Mouse (Mus musculus): ENCODE results near the gene Gm20379. TPM values are rescaled to one million over a fixed set of nuclear protein-coding genes. Genes with fewer than 3 reads are reported as not detected.

Gene Gm20379
- total and polyA plus RNA-seq, 3 experiments = 9.4 TPM; not detected in 2

- no peaks in the 10 kb centered on the region for H3K27me3 ChIP-seq (ENCODE audit: control insufficient read depth in 1 of 2, insufficient read depth in 2 of 2, low read length in 2 of 2)
- TF ChIP-seq TBP (IDR thresholded peaks at IDR 0.05; ENCODE audit: low read depth, low read length) = no peak
- TF ChIP-seq USF1 (IDR thresholded peaks at IDR 0.05; ENCODE audit: low read depth, low read length) = no peak
- no peak for TF ChIP-seq TAL1 (IDR thresholded peaks at IDR 0.05; ENCODE audit: low read length)
- TF ChIP-seq POLR2AphosphoS2 (IDR thresholded peaks at IDR 0.05; ENCODE audit: low read length) = no peak
- no peak for TF ChIP-seq GATA1 (IDR thresholded peaks at IDR 0.05; ENCODE audit: low read depth, low read length)
- no peak for TF ChIP-seq NELFE (IDR thresholded peaks at IDR 0.05; ENCODE audit: low read depth, low read length)
- TF ChIP-seq POLR2A (IDR thresholded peaks at IDR 0.05; ENCODE audit: control insufficient read depth in 1 of 2, insufficient read depth in 1 of 2, low read depth in 1 of 2, low read length in 2 of 2, poor library complexity in 1 of 2) = no peak
- TF ChIP-seq MEF2A (IDR thresholded peaks at IDR 0.05; ENCODE audit: extremely low read depth, insufficient replicate concordance, low read depth, low read length, poor library complexity, severe bottlenecking) = no peak
- TF ChIP-seq MAFK (IDR thresholded peaks at IDR 0.05; ENCODE audit: borderline replicate concordance, low read depth, low read length) = no peak
- TF ChIP-seq MAX (IDR thresholded peaks at IDR 0.05; ENCODE audit: low read length) = no peak
- TF ChIP-seq MXI1 (IDR thresholded peaks at IDR 0.05; ENCODE audit: low read depth, low read length) = no peak
- no peak for TF ChIP-seq MAZ (IDR thresholded peaks at IDR 0.05; ENCODE audit: low read depth, low read length)
- no peak for TF ChIP-seq POLR2AphosphoS5 (IDR thresholded peaks at IDR 0.05; ENCODE audit: borderline replicate concordance, low read depth, low read length)
- no peak for TF ChIP-seq MYB (IDR thresholded peaks at IDR 0.05; ENCODE audit: low read depth, low read length)
- no peak for TF ChIP-seq TCF12 (IDR thresholded peaks at IDR 0.05; ENCODE audit: low read depth, low read length)
- TF ChIP-seq E2F4 (IDR thresholded peaks at IDR 0.05; ENCODE audit: borderline replicate concordance, low read depth, low read length) = no peak
- no peak for TF ChIP-seq ZMIZ1 (IDR thresholded peaks at IDR 0.05; ENCODE audit: low read depth, low read length)
- TF ChIP-seq ETS1 (IDR thresholded peaks at IDR 0.05; ENCODE audit: low read depth, low read length) = no peak
- TF ChIP-seq USF2 (IDR thresholded peaks at IDR 0.05; ENCODE audit: borderline replicate concordance in 1 of 2, insufficient read depth in 1 of 2, low read depth in 1 of 2, low read length in 2 of 2) = no peak
- no peak for TF ChIP-seq KAT2A (conservative IDR thresholded peaks at IDR 0.05; ENCODE audit: low read depth, low read length)
- H3K79me2 ChIP-seq (ENCODE audit: control insufficient read depth, insufficient read depth, low read length, poor library complexity) = no peaks in the 10 kb centered on the region
- H3K27ac ChIP-seq (ENCODE audit: control insufficient read depth, low read depth, low read length) = no peak overlapping the region
- peaks cover 3 to 10% of the 10 kb centered on the region in 2 experiments for H3K4me1 ChIP-seq (ENCODE audit: control insufficient read depth in 1 of 2, insufficient read depth in 2 of 2, low read length in 2 of 2)
- H3K36me3 ChIP-seq (ENCODE audit: control insufficient read depth in 1 of 2, insufficient read depth in 2 of 2, low read length in 2 of 2) = peaks cover 0 to 14% of the 10 kb centered on the region in 2 experiments; a peak in 3 of 4 replicates
- H3K9ac ChIP-seq (ENCODE audit: control insufficient read depth, low read depth, low read length, poor library complexity, severe bottlenecking) = no peak overlapping the region
- no peaks in the 10 kb centered on the region for H3K9me3 ChIP-seq (replicated peaks; ENCODE audit: insufficient read depth, low read length)
- no peak overlapping the region for H3K4me3 ChIP-seq (ENCODE audit: control insufficient read depth in 1 of 2, insufficient read depth in 1 of 2, low read depth in 2 of 2, low read length in 2 of 2)
- no peak for DNase-seq (ENCODE audit: low read depth, low spot score)
These were observed 38.3 kb downstream of the Gm20379 start for GRCm38 (mm10) chr13:92344033-92344432.

GRCm38 (mm10) chr13:92346338-92346737, 40.6 kb downstream of the Gm20379 start:
- Histone ChIP-seq H3K4me1 (ENCODE audit: control insufficient read depth in 1 of 2, insufficient read depth in 2 of 2, low read length in 2 of 2) (no peaks in the 10 kb centered on the region), H3K9me3 (replicated peaks; ENCODE audit: insufficient read depth, low read length) (no peaks in the 10 kb centered on the region), H3K4me3 (ENCODE audit: control insufficient read depth in 1 of 2, insufficient read depth in 1 of 2, low read depth in 2 of 2, low read length in 2 of 2) (no peak overlapping the region), H3K79me2 (ENCODE audit: control insufficient read depth, insufficient read depth, low read length, poor library complexity) (no peaks in the 10 kb centered on the region), H3K27ac (ENCODE audit: control insufficient read depth, low read depth, low read length) (no peak overlapping the region), H3K9ac (ENCODE audit: control insufficient read depth, low read depth, low read length, poor library complexity, severe bottlenecking) (no peak overlapping the region), H3K27me3 (ENCODE audit: control insufficient read depth in 1 of 2, insufficient read depth in 2 of 2, low read length in 2 of 2) (no peaks in the 10 kb centered on the region), H3K36me3 (ENCODE audit: control insufficient read depth in 1 of 2, insufficient read depth in 2 of 2, low read length in 2 of 2) (no peaks in the 10 kb centered on the region; a peak in 2 of 4 replicates)
- TF ChIP-seq ZKSCAN1 (IDR thresholded peaks at IDR 0.05; ENCODE audit: low read depth, low read length) = no peak
- no peak for TF ChIP-seq CHD1 (IDR thresholded peaks at IDR 0.05; ENCODE audit: low read depth, low read length)
- TF ChIP-seq TCF12 (IDR thresholded peaks at IDR 0.05; ENCODE audit: low read depth, low read length) = no peak
- no peak for TF ChIP-seq E2F4 (IDR thresholded peaks at IDR 0.05; ENCODE audit: borderline replicate concordance, low read depth, low read length)
- TF ChIP-seq POLR2AphosphoS5 (IDR thresholded peaks at IDR 0.05; ENCODE audit: borderline replicate concordance, low read depth, low read length) = no peak
- TF ChIP-seq ETS1 (IDR thresholded peaks at IDR 0.05; ENCODE audit: low read depth, low read length) = no peak
- TF ChIP-seq EP300 (IDR thresholded peaks at IDR 0.05; ENCODE audit: low read depth in 1 of 2, low read length in 2 of 2) = no peak
- TF ChIP-seq SIN3A (IDR thresholded peaks at IDR 0.05; ENCODE audit: low read length) = no peak
- no peak for TF ChIP-seq ZMIZ1 (IDR thresholded peaks at IDR 0.05; ENCODE audit: low read depth, low read length)
- TF ChIP-seq MAZ (IDR thresholded peaks at IDR 0.05; ENCODE audit: low read depth, low read length) = no peak
- no peak for TF ChIP-seq HCFC1 (IDR thresholded peaks at IDR 0.05; ENCODE audit: low read depth, low read length)
- no peak for TF ChIP-seq CHD2 (IDR thresholded peaks at IDR 0.05; ENCODE audit: low read length)
- no peak for TF ChIP-seq ZC3H11A (IDR thresholded peaks at IDR 0.05; ENCODE audit: low read depth, low read length)
- DNase-seq (ENCODE audit: low read depth, low spot score) = no peak

All from MEL (cell line).